Mouse (Mus musculus) forebrain, embryonic 13.5 days (tissue): ENCODE data around the gene Fsd2. TPM values are rescaled to one million over a fixed set of nuclear protein-coding genes. Genes with fewer than 3 reads are reported as not detected.

Experiments used
- ATAC-seq: fragments of 200-750 bp; cut with Nextera tagmentation; 2 replicates; pipeline ENCODE4 v1.8.0; 2017
- H3K27ac ChIP-seq: fragments of 300-500 bp; sonication (generic); 2 replicates; pipeline ENCODE4 v1.5.1; 2015; ENCODE audit warnings: inconsistent platforms, mild to moderate bottlenecking, moderate library complexity
- H3K27me3 ChIP-seq: fragments of 300-500 bp; sonication (generic); 2 replicates; pipeline ENCODE4 v1.6.1; 2015; ENCODE audit warnings: mild to moderate bottlenecking, inconsistent platforms
- H3K36me3 ChIP-seq: fragments of 300-500 bp; sonication (generic); 2 replicates; pipeline ENCODE4 v1.6.1; 2015; ENCODE audit warnings: mild to moderate bottlenecking, inconsistent platforms; ENCODE audit not compliant: poor library complexity, severe bottlenecking
- H3K4me1 ChIP-seq: fragments of 300-500 bp; sonication (generic); 2 replicates; pipeline ENCODE4 v1.6.1; 2015; ENCODE audit warnings: inconsistent platforms
- H3K4me2 ChIP-seq: fragments of 300-500 bp; sonication (generic); 2 replicates; pipeline ENCODE4 v1.6.1; 2015; ENCODE audit warnings: inconsistent platforms, mild to moderate bottlenecking, moderate library complexity
- H3K4me3 ChIP-seq: fragments of 300-500 bp; sonication (generic); 2 replicates; pipeline ENCODE4 v1.5.1; 2015; ENCODE audit warnings: mild to moderate bottlenecking, inconsistent platforms
- H3K9ac ChIP-seq: fragments of 300-500 bp; sonication (generic); 2 replicates; pipeline ENCODE4 v1.6.1; 2015; ENCODE audit warnings: mild to moderate bottlenecking, inconsistent platforms
- H3K9me3 ChIP-seq: fragments of 300-500 bp; sonication (generic); replicated peaks from 2 replicates; pipeline ENCODE4 v1.6.1; 2016; ENCODE audit warnings: inconsistent platforms
- WGBS: fragments of 180-500 bp; shearing (Covaris S2); methylation state at CpG from one replicate; pipeline ENCODE4 v1.1.7; 2015; 5-methylcytosine and 5-hydroxymethylcytosine counted together
- microRNA counts: library from miRNA; unstranded; fragments of <30 nt; microRNA quantifications from one replicate; lab custom pipeline; 2016
- polyA plus RNA-seq: library from polyadenylated mRNA; unstranded; fragments of >200 nt; fragmentation: Nextera tagmentation; extraction: Ambion mirVana; gene quantifications from 2 replicates; pipeline ENCODE4 v1.2.1, GENCODE M21; 2015

Fsd2 gene
- polyA plus RNA-seq, 1 experiment from 2014 or later: 0.10 TPM

GRCm38 (mm10) chr7:81492628-81493027 is 74.1 kb downstream of the Fsd2 start:
- 33% methylated on average over 9 of the region's 9 CpGs for WGBS
- ATAC-seq: no peak

DNA sequence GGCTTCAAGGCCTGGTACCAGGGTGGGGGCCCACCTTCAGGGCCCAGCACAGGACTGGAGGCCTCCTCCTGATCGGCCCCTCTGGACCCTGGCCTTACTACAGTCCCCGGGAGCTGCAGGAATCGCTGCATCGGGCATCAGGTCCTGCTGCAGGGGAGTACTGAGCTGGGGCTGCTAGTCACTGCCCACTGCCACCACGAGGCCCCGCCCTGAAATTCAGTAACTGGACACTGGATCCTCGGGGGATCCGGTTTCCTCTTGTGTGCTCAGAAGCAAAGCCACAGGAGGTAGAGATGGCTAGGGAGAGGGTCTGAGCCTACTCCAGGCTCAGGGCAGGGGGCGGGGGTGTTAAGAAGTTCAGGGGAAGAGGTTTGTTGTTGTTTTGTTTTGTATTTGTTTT is 77.1 kb downstream of the Fsd2 start:
- peak overlapping the region; percentile 23; the same call in 1 of the 2 replicates for H3K9ac ChIP-seq
- H3K4me2 ChIP-seq: no peak overlapping the region
- no peaks in the 10 kb centered on the region for H3K27me3 ChIP-seq
- WGBS: 11% methylated on average over 9 of the region's 9 CpGs
- H3K9me3 ChIP-seq: no peaks in the 10 kb centered on the region
- no peak overlapping the region for H3K4me3 ChIP-seq
- peaks cover 4% of the 10 kb centered on the region for H3K36me3 ChIP-seq
- no peak for ATAC-seq
- peaks cover 19% of the 10 kb centered on the region for H3K4me1 ChIP-seq
- H3K27ac ChIP-seq: no peak overlapping the region

More at GRCm38 (mm10) chr7:81492628-81493027, 74.1 kb downstream of the Fsd2 start:
- Histone ChIP-seq H3K9ac (peak overlapping the region; percentile 90), H3K9me3 (no peaks in the 10 kb centered on the region), H3K27ac (peak overlapping the region; percentile 97; the same call in 1 of the 2 replicates), H3K4me3 (peak overlapping the region; percentile 74), H3K27me3 (peaks cover 3% of the 10 kb centered on the region; the same call in 1 of the 2 replicates), H3K4me2 (peak overlapping the region; percentile 68), H3K36me3 (0 out of 2 replicates have a peak, but pooled peaks cover 2% of the 10 kb centered on the region), H3K4me1 (peaks cover 19% of the 10 kb centered on the region)

MicroRNAs encoded within 50 kb of the gene (microRNA counts, 519-probe panel; counts per million panel counts)
- microRNA mmu-miR-1839-3p (lab: Ali Mortazavi, UCI): 177 counts per million, percentile 53 among the panel's probes with 10 or more counts
- microRNA mmu-miR-1839-5p (lab: Ali Mortazavi, UCI): 3,556 counts per million, percentile 73 among the panel's probes with 10 or more counts

Other genes starting within 250 kb of the Fsd2 start
- 1,016 and 1,034 TPM in 2 replicates for gene Rps17, start 221.7 kb downstream of the Fsd2 start, polyA plus RNA-seq
- 0.87 and 1.0 TPM in 2 replicates for gene Cpeb1, start 111.5 kb downstream of the Fsd2 start, polyA plus RNA-seq
- 71.6 and 80.6 TPM in 2 replicates for gene Ap3b2, start 73.0 kb downstream of the Fsd2 start, polyA plus RNA-seq
- not detected in 2 replicates for gene BC048679, start 68.7 kb downstream of the Fsd2 start, polyA plus RNA-seq
- 4.1 and 4.5 TPM in 2 replicates for gene Whamm, start 4.3 kb upstream of the Fsd2 start, polyA plus RNA-seq
- 25.7 and 27.8 TPM in 2 replicates for gene Homer2, start 140.6 kb upstream of the Fsd2 start, polyA plus RNA-seq
- gene Ramac, start 196.0 kb upstream of the Fsd2 start, polyA plus RNA-seq: 154 and 158 TPM in 2 replicates
- 47.8 and 49.8 TPM in 2 replicates for gene 3110040N11Rik, start 222.5 kb upstream of the Fsd2 start, polyA plus RNA-seq